Mouse (Mus musculus) bone marrow macrophage, adult 2 months (primary cell): Measurements from ENCODE around the gene Plau.

Experiments
- CTCF ChIP-seq: IDR thresholded peaks from 2 replicates; pipeline ENCODE4 v1.5.1; 2012; ENCODE audit warnings: low read depth, mild to moderate bottlenecking, low read length, moderate library complexity
- POLR2A ChIP-seq: IDR thresholded peaks from 2 replicates; pipeline ENCODE4 v1.6.1; 2012; ENCODE audit warnings: mild to moderate bottlenecking, low read depth, low read length, borderline replicate concordance

- no peak for TF ChIP-seq POLR2A
- TF ChIP-seq CTCF: no peak
Measured at GRCm38 (mm10) chr14:20870110-20870509, 33.6 kb downstream of the Plau start.
